Mouse (Mus musculus) heart, adult 11 months (tissue): ENCODE results near the gene Atrnl1.

Source experiments
- DNase-seq: peaks from one replicate; pipeline ENCODE4 v3.0.0; 2022

Atrnl1 gene

GRCm38 (mm10) chr19:57975201-57975600, 364.4 kb downstream of the Atrnl1 start:
- DNase-seq = peak; percentile 80

GRCm38 (mm10) chr19:57985918-57986900, 375.4 kb downstream of the Atrnl1 start:
- peak; percentile 85 for DNase-seq

GRCm38 (mm10) chr19:57987696-57988393, 377.0 kb downstream of the Atrnl1 start:
- DNase-seq = peak; percentile 69

- DNase-seq = peak; percentile 87
Observed at GRCm38 (mm10) chr19:57988559-57989093, 377.8 kb downstream of the Atrnl1 start.

GRCm38 (mm10) chr19:57991099-57991760, 380.4 kb downstream of the Atrnl1 start:
- DNase-seq = peak; percentile 68

- peak; percentile 48 for DNase-seq
Observed at GRCm38 (mm10) chr19:57994174-57994833, 383.5 kb downstream of the Atrnl1 start.

GRCm38 (mm10) chr19:57995015-57995414, 384.2 kb downstream of the Atrnl1 start:
- DNase-seq = peak; percentile 82

- peak; percentile 87 for DNase-seq
Observed at GRCm38 (mm10) chr19:57997961-57998360, 387.1 kb downstream of the Atrnl1 start.

GRCm38 (mm10) chr19:58011636-58012035, 400.8 kb downstream of the Atrnl1 start:
- peak; percentile 55 for DNase-seq

GRCm38 (mm10) chr19:58015741-58016140, 404.9 kb downstream of the Atrnl1 start:
- peak; percentile 81 for DNase-seq

- peak; percentile 97 for DNase-seq
Observed at GRCm38 (mm10) chr19:58016561-58017453, 406.0 kb downstream of the Atrnl1 start.

GRCm38 (mm10) chr19:58017468-58017867, 406.6 kb downstream of the Atrnl1 start:
- DNase-seq = no peak

- peak; percentile 77 for DNase-seq
Observed at GRCm38 (mm10) chr19:58018698-58019097, 407.9 kb downstream of the Atrnl1 start.

GRCm38 (mm10) chr19:58021514-58022284, 410.9 kb downstream of the Atrnl1 start:
- DNase-seq = peak; percentile 78

- peak; percentile 73 for DNase-seq
Observed at GRCm38 (mm10) chr19:58023216-58023825, 412.5 kb downstream of the Atrnl1 start.

- DNase-seq = peak; percentile 14
Observed at GRCm38 (mm10) chr19:58025053-58025452, 414.2 kb downstream of the Atrnl1 start.

GRCm38 (mm10) chr19:58029661-58030060, 418.8 kb downstream of the Atrnl1 start:
- DNase-seq = peak; percentile 53

- DNase-seq = peak; percentile 74
Observed at GRCm38 (mm10) chr19:58033241-58033640, 422.4 kb downstream of the Atrnl1 start.

- peak; percentile 64 for DNase-seq
Observed at GRCm38 (mm10) chr19:58036166-58036565, 425.3 kb downstream of the Atrnl1 start.

GRCm38 (mm10) chr19:58043120-58043519, 432.3 kb downstream of the Atrnl1 start:
- DNase-seq = peak; percentile 50
